In genomic region chr6:4000716-4001115, GRCm38 (mm10) we compare ENCODE assay signal across 40 mouse cellular contexts. TPM values are rescaled to one million over a fixed set of nuclear protein-coding genes. Genes with fewer than 3 reads are reported as not detected.
A peak's percentile ranks its signal among the peaks of the same experiment; 100 is the strongest.
DNase-seq lines count a peak whose midpoint lies in the region; ATAC-seq and TF ChIP-seq lines count a peak whose summit lies in the region.
"Had no signal": no experiment of that assay in that cellular context is flagged by ENCODE, and none has a peak within 500 bp of the region (broad histone marks: within the 10 kb centered on the region; RNA-seq: fewer than 3 reads in every experiment).

No protein-coding gene starts in this region.

- no peak overlapping the region for H3K4me2 ChIP-seq in lung, postnatal 0 days (replicated peaks; ENCODE audit: low read depth, low read length)
- H3K4me2 ChIP-seq in kidney, embryonic 15.5 days: no peak overlapping the region
- H3K4me2 ChIP-seq: embryonic facial prominence, embryonic 15.5 days; forebrain, embryonic 13.5 days; heart, embryonic 13.5 days; intestine, embryonic 15.5 days; limb, embryonic 13.5 days; midbrain, embryonic 11.5 days; neural tube, embryonic 12.5 days had no signal

- no peak for ATAC-seq in lung, postnatal 0 days
- peak; percentile 25 to 46; a peak in 1 of 4 replicates for ATAC-seq in hematopoietic stem cell, adult 5-6 weeks (replicated peaks in 1 of 2; ENCODE audit: insufficient read depth in 1 of 2, low FRiP score in 2 of 2, low TSS enrichment in 1 of 2, low read depth in 1 of 2, poor library complexity in 2 of 2, severe bottlenecking in 2 of 2)
- no peak for ATAC-seq in kidney, embryonic 15.5 days (replicated peaks; ENCODE audit: low FRiP score)
- ATAC-seq: forebrain, embryonic 13.5 days; hindbrain, embryonic 16.5 days; intestine, embryonic 15.5 days; midbrain, embryonic 16.5 days had no signal

- TF ChIP-seq EP300 in lung, postnatal 0 days (IDR thresholded peaks at IDR 0.05): no peak

- no peaks in the 10 kb centered on the region for H3K27me3 ChIP-seq in lung, postnatal 0 days (replicated peaks; ENCODE audit: insufficient read depth, low read length)
- no peaks in the 10 kb centered on the region for H3K27me3 ChIP-seq in kidney, embryonic 15.5 days
- H3K27me3 ChIP-seq: embryonic facial prominence, embryonic 15.5 days; forebrain, embryonic 13.5 days; heart, embryonic 13.5 days; intestine, embryonic 15.5 days; limb, embryonic 13.5 days; neural tube, embryonic 12.5 days had no signal

- WGBS in lung, postnatal 0 days: 72% methylated on average over 3 of the region's 3 CpGs
- 87% methylated on average over 3 of the region's 3 CpGs for WGBS in kidney, embryonic 15.5 days

- TF ChIP-seq CTCF in lung, postnatal 0 days (IDR thresholded peaks at IDR 0.05): no peak

- peak; percentile 42 for DNase-seq in lung, postnatal 0 days (ENCODE audit: low spot score)
- no peak for DNase-seq in lung, postnatal 14 days
- peak; percentile 29 for DNase-seq in NIH3T3 (ENCODE audit: low read depth)
- no peak for DNase-seq in right cerebral cortex, postnatal 14 days
- DNase-seq in gastrocnemius, adult 8-10 months (ENCODE audit: low spot score in 2 of 2): no peak
- DNase-seq: adrenal gland, adult 2 months; adrenal gland, postnatal 36 days; cerebellum, adult 2 months; cerebellum, postnatal 14 days; gastrocnemius, postnatal 25 days; heart, adult 2 months; heart, postnatal 14 days; kidney, adult 2 months; kidney, postnatal 4 days; layer of hippocampus, postnatal 36 days; lung, adult 18-20 months; lung, postnatal 10 days; right cerebral cortex, adult 18-20 months; thymus, postnatal 4 days had no signal

- H3K4me1 ChIP-seq in lung, postnatal 0 days (ENCODE audit: insufficient read depth, low read depth, low read length): peaks cover 5% of the 10 kb centered on the region; the same call in 1 of the 2 replicates
- 0 out of 2 replicates have a peak, but pooled peaks cover 3% of the 10 kb centered on the region for H3K4me1 ChIP-seq in kidney, embryonic 15.5 days
- H3K4me1 ChIP-seq: embryonic facial prominence, embryonic 15.5 days had no signal

- no peak overlapping the region for H3K9ac ChIP-seq in lung, postnatal 0 days (replicated peaks; ENCODE audit: low read depth)
- H3K9ac ChIP-seq in kidney, embryonic 15.5 days: no peak overlapping the region
- H3K9ac ChIP-seq: embryonic facial prominence, embryonic 15.5 days; forebrain, embryonic 13.5 days; heart, embryonic 13.5 days; intestine, embryonic 15.5 days; limb, embryonic 13.5 days; neural tube, embryonic 12.5 days had no signal

- no peak overlapping the region for H3K27ac ChIP-seq in lung, postnatal 0 days (ENCODE audit: low read length)
- H3K27ac ChIP-seq in kidney, embryonic 15.5 days: no peak overlapping the region
- H3K27ac ChIP-seq: embryonic facial prominence, embryonic 10.5 days; embryonic facial prominence, embryonic 15.5 days; forebrain, embryonic 13.5 days; heart, adult 2 months; heart, embryonic 13.5 days; intestine, embryonic 15.5 days; kidney, postnatal 0 days; limb, embryonic 13.5 days; neural tube, embryonic 12.5 days had no signal

- no peak overlapping the region for H3K4me3 ChIP-seq in lung, postnatal 0 days (ENCODE audit: low read depth, low read length)
- H3K4me3 ChIP-seq in kidney, embryonic 15.5 days (replicated peaks): no peak overlapping the region
- H3K4me3 ChIP-seq: embryonic facial prominence, embryonic 10.5 days; embryonic facial prominence, embryonic 15.5 days; forebrain, embryonic 13.5 days; heart, adult 2 months; heart, embryonic 13.5 days; intestine, embryonic 15.5 days; limb, embryonic 13.5 days; myocyte; neural tube, embryonic 12.5 days had no signal

- H3K36me3 ChIP-seq in lung, postnatal 0 days (ENCODE audit: insufficient read depth, low read length): no peaks in the 10 kb centered on the region
- no peaks in the 10 kb centered on the region for H3K36me3 ChIP-seq in kidney, embryonic 15.5 days
- H3K36me3 ChIP-seq: embryonic facial prominence, embryonic 10.5 days; embryonic facial prominence, embryonic 15.5 days; heart, embryonic 13.5 days; intestine, embryonic 15.5 days; limb, embryonic 13.5 days; neural tube, embryonic 12.5 days had no signal

- H3K9me3 ChIP-seq in lung, postnatal 0 days (ENCODE audit: low read length): no peaks in the 10 kb centered on the region
- H3K9me3 ChIP-seq in kidney, embryonic 15.5 days (replicated peaks): no peaks in the 10 kb centered on the region
- H3K9me3 ChIP-seq: embryonic facial prominence, embryonic 10.5 days; embryonic facial prominence, embryonic 15.5 days; forebrain, embryonic 13.5 days; heart, embryonic 13.5 days; intestine, embryonic 15.5 days; limb, embryonic 13.5 days; neural tube, embryonic 12.5 days had no signal

RNA-seq across cellular contexts. Expression of gene Gng11, which starts 3.0 kb away (rescaled TPM):
- polyA plus RNA-seq in lung, postnatal 0 days (2015; fragmentation: Nextera tagmentation; extraction: Ambion mirVana): 224 and 242 TPM in 2 replicates
- total RNA-seq in hematopoietic stem cell, adult 5-6 weeks (2017): 5.9 and 24.0 TPM in 2 replicates
- total RNA-seq in gastrocnemius, adult 8-10 months (2022): 10 to 100 TPM; 11.7 to 24.8 (median 15.6) TPM
- 81.3 and 82.3 TPM in 2 replicates for polyA plus RNA-seq in kidney, embryonic 15.5 days (2015; fragmentation: Nextera tagmentation; extraction: Ambion mirVana)
- total RNA-seq: MEL had no signal

RNA-seq across cellular contexts. Expression of gene Gngt1, which starts 7.1 kb away (rescaled TPM):
- polyA plus RNA-seq in lung, postnatal 0 days (2015; fragmentation: Nextera tagmentation; extraction: Ambion mirVana): not detected in 2 replicates
- not detected in 2 replicates for total RNA-seq in hematopoietic stem cell, adult 5-6 weeks (2017)
- not detected for total RNA-seq in gastrocnemius, adult 8-10 months (2022)
- not detected in 2 replicates for polyA plus RNA-seq in kidney, embryonic 15.5 days (2015; fragmentation: Nextera tagmentation; extraction: Ambion mirVana)
- total RNA-seq: adrenal gland, adult 2 months; adrenal gland, postnatal 36 days; gastrocnemius, postnatal 25 days; heart, adult 2 months; heart, postnatal 14 days; layer of hippocampus, adult 8-10 months; layer of hippocampus, postnatal 36 days; left cerebral cortex, postnatal 25 days; MEL had no signal
- polyA plus RNA-seq: adrenal gland, adult 2 months; cerebellum, adult 2 months; embryonic facial prominence, embryonic 10.5 days; forebrain, embryonic 13.5 days; heart, adult 2 months; heart, embryonic 13.5 days; hindbrain, embryonic 11.5 days; hindbrain, embryonic 16.5 days; intestine, embryonic 15.5 days; kidney, adult 2 months; limb, embryonic 13.5 days; midbrain, embryonic 11.5 days; midbrain, embryonic 16.5 days; myocyte; neural tube, embryonic 12.5 days; stomach, embryonic 14.5 days; testis, adult 2 months; thymus, postnatal 0 days had no signal

RNA-seq across cellular contexts. Expression of gene Tfpi2, which starts 12.0 kb away (rescaled TPM):
- 6.9 and 7.0 TPM in 2 replicates for polyA plus RNA-seq in lung, postnatal 0 days (2015; fragmentation: Nextera tagmentation; extraction: Ambion mirVana)
- total RNA-seq in hematopoietic stem cell, adult 5-6 weeks (2017): not detected in 2 replicates
- total RNA-seq in gastrocnemius, adult 8-10 months (2022): under 1 TPM in 1 of 4 experiments, not detected in 3; 0.24 TPM
- 3.2 TPM in 2 replicates for polyA plus RNA-seq in kidney, embryonic 15.5 days (2015; fragmentation: Nextera tagmentation; extraction: Ambion mirVana)
- total RNA-seq: layer of hippocampus, adult 8-10 months; layer of hippocampus, postnatal 36 days; left cerebral cortex, postnatal 25 days; MEL had no signal
- polyA plus RNA-seq: testis, adult 2 months had no signal

Comparison
In these comparisons a context has a peak if more than half of its experiments do, and no peak if none do; other contexts are left out.
1. DNase-seq: peak in lung, postnatal 0 days (single experiment) and NIH3T3 (single experiment); none in lung, postnatal 14 days (single experiment), right cerebral cortex, postnatal 14 days (single experiment) and gastrocnemius, adult 8-10 months (0 of 2).
2. ATAC-seq: peak in hematopoietic stem cell, adult 5-6 weeks (2 of 2); none in lung, postnatal 0 days (single experiment) and kidney, embryonic 15.5 days (single experiment).